ENCODE assay signal across 17 mouse cellular contexts in the genomic region with DNA sequence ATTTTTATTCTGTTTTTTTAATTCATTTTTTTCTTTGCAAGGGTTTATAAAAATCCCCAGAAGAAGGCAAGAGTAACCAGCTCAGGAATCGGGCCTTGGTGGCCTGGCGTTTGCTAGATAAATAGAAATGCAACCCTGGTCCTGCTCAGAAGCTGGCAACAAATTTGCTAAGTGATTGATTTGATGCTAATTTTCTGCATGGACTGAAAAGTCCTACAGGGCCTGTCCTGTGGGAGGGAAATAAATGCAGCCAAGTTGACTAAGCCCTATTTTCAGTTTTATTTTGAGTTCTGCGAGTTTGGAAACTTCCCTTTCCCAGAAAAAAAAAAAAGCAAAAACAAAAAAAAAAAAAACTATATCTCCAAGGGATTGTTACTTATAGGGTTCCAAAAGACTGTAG.
"Had no signal": no experiment of that assay in that cellular context is flagged by ENCODE, and none has a peak within 500 bp of the region (broad histone marks: within the 10 kb centered on the region; RNA-seq: fewer than 3 reads in every experiment).

No protein-coding gene starts in this region.

- DNase-seq: kidney, adult 18-20 months; kidney, adult 9 months; kidney, postnatal 14 days; kidney, postnatal 4 days; left cerebral cortex, postnatal 4 days; liver, postnatal 0 days; lung, embryonic 14.5 days; thymus, adult 18-20 months; thymus, postnatal 4 days had no signal

- H3K4me3 ChIP-seq: limb, embryonic 12.5 days; limb, embryonic 15.5 days; midbrain, embryonic 12.5 days; midbrain, embryonic 15.5 days; neural tube, embryonic 12.5 days; neural tube, embryonic 15.5 days had no signal

- H3K27ac ChIP-seq: limb, embryonic 12.5 days; limb, embryonic 15.5 days; liver, embryonic 14.5 days; macrophage; midbrain, embryonic 12.5 days; midbrain, embryonic 15.5 days; neural tube, embryonic 12.5 days; neural tube, embryonic 15.5 days had no signal
